Mouse (Mus musculus): Measurements from ENCODE around the gene Wt1. TPM values are rescaled to one million over a fixed set of nuclear protein-coding genes. Genes with fewer than 3 reads are reported as not detected.

The Wt1 gene
- total RNA-seq (2014; fragmentation: Nextera tagmentation) (not detected in 2 replicates), total RNA-seq (2017) (not detected in 2 replicates)

- ATAC-seq (replicated peaks; ENCODE audit: poor library complexity, severe bottlenecking) = 0 out of 2 replicates have a peak, but pooled peaks have one; percentile 10
These were observed at the start of gene Wt1 for GRCm38 (mm10) chr2:105126279-105126678. Gene Wt1, plus strand, starts transcription at chr2:105126529.

GRCm38 (mm10) chr2:105077151-105077550 is 49.2 kb upstream of the Wt1 start:
- no peak for ATAC-seq (replicated peaks; ENCODE audit: poor library complexity, severe bottlenecking)

GRCm38 (mm10) chr2:105082256-105082790 is 44.0 kb upstream of the Wt1 start:
- no peak for ATAC-seq (replicated peaks; ENCODE audit: poor library complexity, severe bottlenecking)

- no peak for ATAC-seq (replicated peaks; ENCODE audit: poor library complexity, severe bottlenecking)
These were observed 42.3 kb upstream of the Wt1 start for GRCm38 (mm10) chr2:105084035-105084434.

GRCm38 (mm10) chr2:105086081-105086480 is 40.2 kb upstream of the Wt1 start:
- ATAC-seq (replicated peaks; ENCODE audit: poor library complexity, severe bottlenecking) = no peak

- no peak for ATAC-seq (replicated peaks; ENCODE audit: poor library complexity, severe bottlenecking)
These were observed 38.3 kb upstream of the Wt1 start for GRCm38 (mm10) chr2:105088005-105088404.

GRCm38 (mm10) chr2:105089083-105089482 is 37.2 kb upstream of the Wt1 start:
- no peak for ATAC-seq (replicated peaks; ENCODE audit: poor library complexity, severe bottlenecking)

- ATAC-seq (replicated peaks; ENCODE audit: poor library complexity, severe bottlenecking) = no peak
These were observed 36.5 kb upstream of the Wt1 start for GRCm38 (mm10) chr2:105089581-105090508.

GRCm38 (mm10) chr2:105090991-105091390 is 35.3 kb upstream of the Wt1 start:
- ATAC-seq (replicated peaks; ENCODE audit: poor library complexity, severe bottlenecking) = no peak

- no peak for ATAC-seq (replicated peaks; ENCODE audit: poor library complexity, severe bottlenecking)
These were observed 34.6 kb upstream of the Wt1 start, which contains the start of gene Gm11060 for GRCm38 (mm10) chr2:105091718-105092117. Gene Gm11060, plus strand, starts transcription at chr2:105092018.

- ATAC-seq (replicated peaks; ENCODE audit: poor library complexity, severe bottlenecking) = no peak
These were observed 28.9 kb upstream of the Wt1 start for GRCm38 (mm10) chr2:105097294-105097953.

GRCm38 (mm10) chr2:105099410-105099809 is 26.9 kb upstream of the Wt1 start:
- ATAC-seq (replicated peaks; ENCODE audit: poor library complexity, severe bottlenecking) = no peak

GRCm38 (mm10) chr2:105100541-105100940 is 25.8 kb upstream of the Wt1 start:
- ATAC-seq (replicated peaks; ENCODE audit: poor library complexity, severe bottlenecking) = no peak

- 0 out of 2 replicates have a peak, but pooled peaks have one; percentile 14 for ATAC-seq (replicated peaks; ENCODE audit: poor library complexity, severe bottlenecking)
These were observed 17.6 kb upstream of the Wt1 start for GRCm38 (mm10) chr2:105108703-105109158.

- ATAC-seq (replicated peaks; ENCODE audit: poor library complexity, severe bottlenecking) = no peak
These were observed 12.3 kb upstream of the Wt1 start for GRCm38 (mm10) chr2:105114074-105114473.

GRCm38 (mm10) chr2:105117669-105118068 is 8.7 kb upstream of the Wt1 start:
- no peak for ATAC-seq (replicated peaks; ENCODE audit: poor library complexity, severe bottlenecking)

- ATAC-seq (replicated peaks; ENCODE audit: poor library complexity, severe bottlenecking) = no peak
These were observed 4.1 kb upstream of the Wt1 start for GRCm38 (mm10) chr2:105122216-105122615.

GRCm38 (mm10) chr2:105122886-105123285 is 3.4 kb upstream of the Wt1 start:
- ATAC-seq (replicated peaks; ENCODE audit: poor library complexity, severe bottlenecking) = no peak

GRCm38 (mm10) chr2:105123431-105123830 is 2.9 kb upstream of the Wt1 start:
- no peak for ATAC-seq (replicated peaks; ENCODE audit: poor library complexity, severe bottlenecking)

- ATAC-seq (replicated peaks; ENCODE audit: poor library complexity, severe bottlenecking) = no peak
These were observed 2.4 kb upstream of the Wt1 start for GRCm38 (mm10) chr2:105123881-105124280.

- ATAC-seq (replicated peaks; ENCODE audit: poor library complexity, severe bottlenecking) = no peak
These were observed 1.9 kb upstream of the Wt1 start for GRCm38 (mm10) chr2:105124391-105124790.
